Mouse (Mus musculus) right cerebral cortex, postnatal 36 days (tissue): ENCODE results near the gene Cyren.
A peak's percentile ranks its signal among the peaks of the same experiment; 100 is the strongest.

Experiments
- DNase-seq, 2 experiments: peaks; one replicate each; pipeline ENCODE4 v3.0.0; 2022; ENCODE audit warnings: low spot score in 2 of 2, mixed read lengths in 1 of 2

The Cyren gene

DNA sequence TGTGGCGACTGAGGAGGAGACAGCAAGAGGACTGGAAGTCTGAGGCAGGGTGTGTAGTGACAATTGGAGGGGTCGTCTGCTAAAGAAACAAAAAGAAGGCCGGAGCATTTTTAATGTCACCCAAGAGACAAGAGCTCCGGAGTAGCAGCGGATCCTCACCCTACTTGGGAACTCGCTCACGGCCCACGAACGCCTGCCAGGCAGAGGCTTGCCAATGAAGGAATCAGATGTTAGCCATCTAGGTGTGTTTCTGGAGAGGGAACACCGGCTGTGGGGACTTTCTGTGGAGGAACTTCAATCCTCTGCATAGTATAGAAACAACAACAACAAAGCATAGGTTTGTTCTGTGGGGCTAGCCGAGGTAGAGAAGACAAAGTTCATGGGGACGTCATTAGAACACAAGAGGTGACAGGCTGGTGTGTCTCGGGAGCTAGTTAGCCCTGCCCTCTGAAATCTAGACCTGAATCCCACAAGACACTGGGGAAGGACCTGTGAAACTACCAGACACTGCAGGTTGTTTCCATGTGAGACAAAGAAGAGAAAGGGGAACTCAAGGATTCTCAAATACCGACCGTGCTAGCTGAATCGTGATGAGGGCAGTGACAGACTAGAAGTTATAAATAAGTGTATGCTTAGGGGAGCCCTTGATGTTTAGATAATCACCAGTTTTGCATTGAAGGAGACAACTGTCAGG lies 10.4 kb downstream of the Cyren start:
- no peak for DNase-seq

DNA sequence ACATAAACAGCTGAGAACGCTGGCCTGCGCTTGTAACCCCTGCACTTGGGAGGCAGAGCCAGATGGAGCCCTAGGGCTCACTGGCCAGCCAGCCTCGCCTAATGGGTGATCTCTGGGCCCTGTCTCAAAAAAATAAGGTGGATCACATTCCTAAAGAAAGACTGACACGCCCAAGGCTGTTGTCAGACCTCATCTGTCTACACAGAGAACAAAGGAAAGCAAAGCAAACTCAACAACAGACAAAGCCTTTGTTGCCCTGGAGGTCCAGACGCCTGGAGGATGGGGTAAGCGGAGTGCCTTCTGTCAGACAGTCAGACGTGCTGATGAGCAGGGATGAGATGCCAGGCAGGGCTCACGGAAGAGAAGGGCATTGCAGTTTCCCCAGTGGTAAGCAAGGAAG lies 11.1 kb downstream of the Cyren start:
- no peak for DNase-seq

DNA sequence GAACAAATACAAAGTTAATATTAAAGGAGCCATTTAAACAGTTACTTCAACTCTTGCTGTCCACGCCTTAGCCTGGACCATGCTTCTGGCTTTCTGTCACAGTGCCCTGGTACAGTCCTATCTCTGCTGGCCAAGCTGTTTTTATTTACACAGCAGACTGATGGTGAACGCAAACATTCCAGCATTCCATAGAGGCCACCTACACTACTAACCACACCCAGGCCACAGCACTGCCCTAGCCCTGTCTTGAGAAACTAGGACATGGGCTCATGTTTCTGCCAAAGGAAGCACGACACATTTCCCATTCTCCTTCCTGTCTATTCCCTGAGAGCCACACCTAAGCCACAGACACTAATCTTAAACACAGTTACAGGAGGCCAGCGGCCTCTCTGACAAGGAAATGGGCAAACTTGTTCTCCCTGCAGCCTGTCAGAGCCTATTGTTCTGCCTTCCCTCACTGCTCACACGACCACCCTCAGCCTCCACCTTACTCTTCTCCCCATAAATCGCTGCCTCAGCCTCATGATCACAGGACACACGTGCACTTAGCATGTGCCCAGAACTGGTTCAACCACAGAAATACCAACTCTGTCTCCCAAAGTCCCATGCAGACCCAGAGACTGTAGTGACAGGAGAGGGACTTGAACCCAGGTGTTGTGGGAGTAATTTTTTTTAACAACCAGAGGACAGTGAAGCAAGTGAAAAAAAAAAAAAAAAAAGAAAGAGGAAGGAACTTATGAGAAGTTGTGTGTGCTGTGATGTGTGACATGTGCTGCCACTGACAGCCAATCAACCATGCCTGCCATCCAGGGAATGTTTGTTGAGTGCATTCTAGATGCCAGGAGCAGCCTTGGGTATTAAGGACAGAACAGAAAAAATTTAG lies 11.9 kb downstream of the Cyren start:
- DNase-seq, result no peak

DNA sequence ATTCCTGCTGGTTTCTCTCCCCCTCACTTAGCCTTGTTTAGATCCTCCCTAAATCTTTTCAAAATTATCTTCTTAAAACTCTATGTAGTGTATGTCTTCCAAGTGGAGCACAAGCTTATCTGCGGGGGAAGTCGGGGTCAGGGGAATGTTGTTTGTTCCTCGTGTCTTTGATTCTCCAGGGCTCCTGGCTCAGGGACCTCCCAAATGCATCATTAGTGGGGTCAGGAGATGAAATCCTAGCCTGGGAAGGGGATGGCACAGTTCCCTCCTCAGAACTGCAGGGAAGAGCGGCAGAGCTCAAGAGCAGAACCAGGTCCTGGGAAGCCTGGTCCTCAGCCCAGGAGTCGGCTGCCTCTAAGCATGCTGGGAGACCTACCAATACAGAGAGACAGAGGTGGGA lies 12.6 kb downstream of the Cyren start:
- DNase-seq, result no peak

DNA sequence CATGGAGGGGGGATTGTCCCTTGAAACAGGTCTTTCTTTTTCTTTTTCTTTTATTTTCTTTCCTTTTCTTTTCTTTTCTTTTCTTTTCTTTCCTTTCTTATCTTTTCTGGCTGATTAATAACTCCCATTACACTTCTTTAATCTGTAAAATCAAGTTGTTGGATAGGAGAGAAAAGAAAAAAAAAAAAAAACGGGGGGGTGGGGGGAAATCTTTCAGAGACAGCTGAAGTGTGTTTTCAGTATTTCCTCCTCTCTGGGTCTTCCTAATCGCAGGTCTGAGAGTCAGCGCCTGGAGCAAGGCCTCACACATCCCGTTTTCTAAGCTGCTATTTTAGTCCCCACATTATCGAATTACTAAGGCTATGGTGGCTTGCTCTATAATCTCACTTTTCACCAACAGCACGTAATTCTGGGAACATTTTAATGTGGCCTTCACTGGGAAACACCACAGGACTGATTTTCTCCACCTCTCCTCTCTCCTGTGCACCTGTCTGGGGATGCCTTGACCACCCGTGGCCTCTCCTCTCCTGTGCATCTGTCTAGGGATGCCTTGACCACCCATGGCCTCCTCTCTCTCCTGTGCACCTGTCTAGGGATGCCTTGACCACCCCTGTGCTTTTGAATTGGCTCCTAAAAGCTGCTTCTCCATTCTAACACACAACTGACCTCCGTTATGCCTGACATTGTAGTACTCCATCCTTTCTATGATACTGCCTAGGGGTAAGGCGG lies 13.9 kb downstream of the Cyren start:
- no peak for DNase-seq

DNA sequence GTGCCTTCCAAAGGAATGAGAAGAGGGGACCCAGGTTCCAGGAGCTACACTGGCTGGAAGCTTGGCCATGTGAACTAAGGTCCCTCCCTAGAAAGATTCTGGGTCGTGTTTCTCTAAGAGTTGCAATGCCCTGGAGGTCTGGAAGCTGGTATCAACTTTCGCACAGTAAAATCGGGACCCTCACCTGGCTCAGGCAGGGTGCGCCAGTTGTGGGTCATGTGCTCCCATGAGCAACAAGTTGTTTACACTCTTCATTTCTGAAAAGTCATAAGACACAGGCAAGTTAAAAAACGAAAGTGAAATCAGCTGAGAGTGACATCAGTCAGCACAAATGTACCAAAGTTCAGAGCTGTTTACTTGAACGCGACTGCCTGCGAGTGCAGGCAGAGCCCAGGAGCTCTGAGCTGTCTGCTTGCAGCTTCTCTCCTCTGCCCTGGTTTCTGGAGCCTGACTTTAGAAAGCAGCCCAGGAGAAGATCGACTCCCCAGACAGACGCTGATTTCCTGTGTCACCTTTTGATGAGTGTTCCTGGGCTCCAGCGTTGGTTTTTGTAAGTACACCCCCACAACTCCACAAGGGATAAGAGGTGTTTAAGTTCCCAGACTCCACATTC lies 15.0 kb downstream of the Cyren start, which contains the start of gene Tmem140:
Gene Tmem140 (plus strand): TSS at position 356 of the 613 bp plus-strand sequence.
- DNase-seq, result no peak

DNA sequence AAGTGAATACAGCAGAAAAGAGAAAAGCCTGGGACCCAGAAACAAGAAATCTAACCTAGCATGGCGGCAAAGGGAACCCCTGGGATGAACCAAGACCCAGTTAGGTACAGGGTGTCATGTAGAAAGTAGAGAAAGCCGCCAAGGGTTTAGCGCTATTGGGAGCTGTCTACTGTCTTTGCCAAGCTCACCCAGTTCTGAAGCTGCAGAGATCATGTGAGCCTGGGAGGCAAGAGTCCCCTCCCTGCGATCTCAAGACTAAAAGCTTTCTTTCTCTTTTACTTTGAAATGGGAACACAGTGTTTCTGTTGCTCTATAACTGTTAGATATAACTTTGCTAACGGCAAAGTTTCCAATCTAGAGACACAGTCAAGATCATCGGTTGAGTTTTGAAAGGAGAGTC lies 15.5 kb downstream of the Cyren start:
- no peak for DNase-seq

DNA sequence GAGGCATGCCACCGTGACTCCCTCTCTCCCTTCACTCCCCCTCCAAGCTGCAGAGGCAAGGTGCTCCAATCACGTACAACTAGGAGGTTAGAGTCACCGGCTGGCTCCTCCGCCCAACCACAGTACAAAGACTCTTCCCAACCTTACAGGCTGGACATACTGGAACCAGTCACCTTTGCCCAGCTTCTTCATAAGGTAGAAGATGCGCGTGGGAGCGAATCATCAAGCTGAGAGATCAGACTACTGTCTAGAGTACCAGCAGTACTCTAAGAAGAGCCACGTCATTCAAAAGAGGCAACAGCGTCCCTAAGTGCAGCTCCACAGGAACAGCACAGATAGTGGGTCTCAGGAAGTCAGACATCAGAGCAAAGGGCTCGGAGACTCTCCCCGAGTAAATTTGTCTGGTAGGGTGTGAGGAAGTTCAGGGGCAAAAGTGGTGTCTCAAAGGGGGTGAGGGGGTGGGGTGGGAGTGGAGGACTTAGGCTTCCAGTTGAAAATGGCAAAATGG lies 16.3 kb downstream of the Cyren start:
- no peak for DNase-seq

DNA sequence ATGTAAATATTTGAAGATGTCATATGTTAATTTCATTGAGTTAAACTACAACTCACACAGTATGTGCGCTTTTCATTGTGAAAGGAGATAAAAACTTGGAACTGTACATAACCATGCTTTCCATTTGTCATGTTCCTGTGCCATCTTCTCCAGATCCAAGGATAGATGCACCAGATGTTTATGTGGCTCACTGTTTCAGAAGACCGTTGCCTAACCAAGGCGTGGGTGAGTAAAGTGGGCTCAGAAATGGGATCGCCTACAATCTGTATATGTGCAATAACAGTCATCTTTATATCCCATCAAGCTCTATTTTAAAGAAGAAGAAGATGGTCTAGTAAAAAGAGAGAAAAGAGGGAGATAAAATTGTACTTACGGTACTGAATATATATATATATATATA lies 45.5 kb downstream of the Cyren start:
- DNase-seq, result peak; percentile 16 to 54

DNA sequence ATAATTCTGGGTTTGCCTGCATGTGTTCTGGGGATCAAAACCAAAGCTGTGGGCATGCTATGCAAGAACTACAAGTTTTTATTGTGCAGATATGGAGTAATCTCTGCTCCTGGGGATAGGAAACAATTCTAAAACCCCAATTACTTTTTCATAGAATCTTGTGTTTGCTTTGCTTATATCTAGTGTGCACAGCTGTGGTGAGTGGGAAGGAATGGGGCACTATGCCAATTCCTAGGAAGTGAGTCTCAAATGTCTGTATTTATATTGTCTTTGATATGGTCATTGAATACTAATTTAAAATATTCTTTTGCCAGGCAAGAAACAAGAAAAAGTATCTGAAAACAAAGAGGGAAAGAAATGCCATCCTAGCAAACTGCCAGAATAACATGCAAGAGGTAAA lies 53.5 kb downstream of the Cyren start:
- DNase-seq, result peak; percentile 5 to 16
